Mouse (Mus musculus): ENCODE measurements around the gene Prkaa1.

DNA sequence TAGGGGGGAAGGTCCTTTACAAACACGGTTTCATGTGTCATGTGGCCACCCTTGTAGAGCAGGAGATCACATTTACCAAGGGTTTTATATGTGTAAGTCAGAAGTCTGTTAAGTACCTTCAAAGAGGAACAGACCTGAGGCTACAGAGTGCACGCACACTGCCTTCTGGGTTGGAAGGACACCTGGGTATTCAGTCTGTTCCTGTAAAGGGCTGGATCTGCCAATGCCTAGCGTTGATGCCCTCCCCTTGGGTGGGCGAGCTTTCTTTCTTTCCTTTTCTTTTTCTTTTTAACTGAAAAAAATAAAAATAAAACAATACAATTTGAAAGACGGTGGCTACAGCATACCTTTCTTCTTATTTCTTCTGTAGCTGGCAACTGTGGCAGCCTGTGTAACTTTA is 11.4 kb downstream of the Prkaa1 start:
- TF ChIP-seq CTCF (IDR thresholded peaks at IDR 0.05; ENCODE audit: low read depth) = no peak
- no peak for TF ChIP-seq EP300 (IDR thresholded peaks at IDR 0.05; ENCODE audit: low read depth)

Measured in liver, embryonic 14.5 days (tissue).